Mouse (Mus musculus) kidney, adult 9 months (tissue): ENCODE measurements around the gene Scamp3.

Source experiments
- DNase-seq: peaks from one replicate; pipeline ENCODE4 v3.0.0; 2022

Scamp3 gene

DNA sequence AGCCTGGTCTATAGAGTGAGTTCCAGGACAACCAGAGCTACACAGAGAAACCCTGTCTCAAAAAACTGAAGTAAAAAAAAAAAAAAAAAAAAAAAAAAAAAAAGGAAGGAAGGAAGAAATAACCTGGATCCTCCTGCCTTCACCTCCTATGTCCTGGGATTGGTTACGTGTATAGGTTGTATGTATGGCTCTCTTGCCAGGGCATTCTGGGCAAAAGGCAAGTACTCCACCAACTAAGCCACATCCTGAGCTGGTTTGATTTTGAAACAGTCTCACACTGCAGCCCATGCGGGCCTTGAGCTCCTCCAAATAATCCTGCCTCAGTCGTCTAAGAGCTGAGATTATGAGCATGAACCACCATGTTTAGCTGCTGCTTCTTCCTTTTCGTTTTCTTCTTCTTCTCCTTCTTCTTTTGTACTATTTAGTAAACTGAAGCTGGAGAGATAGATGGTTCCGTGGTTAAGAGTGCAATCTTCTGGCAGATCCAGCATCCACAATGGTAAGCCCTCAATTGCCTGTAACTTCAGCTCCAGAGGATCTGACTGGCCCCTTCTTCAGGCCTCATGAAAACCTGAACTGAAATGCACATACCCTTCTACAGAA lies 13.5 kb upstream of the Scamp3 start:
- DNase-seq = no peak

DNA sequence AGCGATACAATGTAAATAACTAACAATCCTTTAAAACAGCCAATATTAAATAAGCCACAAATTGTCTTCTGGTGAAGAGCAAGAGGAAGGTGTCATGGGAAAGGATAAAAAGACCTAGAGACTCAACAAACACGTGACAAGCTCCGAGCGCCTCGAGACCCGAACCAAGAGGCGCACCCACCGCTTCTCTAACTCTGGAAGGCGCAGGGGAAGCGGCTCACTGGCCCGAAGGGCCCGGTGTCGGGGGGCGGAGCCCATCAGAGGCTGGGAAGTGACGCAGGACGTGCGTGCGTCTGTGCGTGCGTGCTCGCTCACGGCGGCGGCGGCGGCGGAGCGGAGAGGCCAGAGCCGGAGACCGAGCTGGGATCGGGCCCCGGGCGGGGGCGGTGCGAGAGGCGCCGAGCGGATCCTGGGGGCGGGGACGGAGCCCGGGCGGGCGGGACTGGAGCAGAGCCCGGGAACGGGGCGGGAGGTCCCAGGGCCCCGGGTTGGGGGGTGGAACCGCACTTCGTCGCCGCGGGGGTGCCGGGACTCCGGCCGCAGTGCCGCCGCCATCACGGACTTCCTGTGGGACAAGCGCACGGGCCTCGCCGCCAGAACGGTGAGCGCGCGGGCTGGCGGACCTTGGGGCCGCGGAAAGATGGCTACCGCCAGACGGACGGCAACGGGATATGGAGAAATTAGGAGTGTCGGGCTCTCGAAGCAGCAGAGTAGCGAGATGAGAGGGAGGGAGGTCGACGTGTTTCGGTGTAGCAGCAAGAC lies 12.6 kb upstream of the Scamp3 start, which contains the start of gene Clk2:
TSS of gene Clk2 (plus strand) at position 290 of the 762 bp plus-strand sequence.
- DNase-seq = peak; percentile 96

DNA sequence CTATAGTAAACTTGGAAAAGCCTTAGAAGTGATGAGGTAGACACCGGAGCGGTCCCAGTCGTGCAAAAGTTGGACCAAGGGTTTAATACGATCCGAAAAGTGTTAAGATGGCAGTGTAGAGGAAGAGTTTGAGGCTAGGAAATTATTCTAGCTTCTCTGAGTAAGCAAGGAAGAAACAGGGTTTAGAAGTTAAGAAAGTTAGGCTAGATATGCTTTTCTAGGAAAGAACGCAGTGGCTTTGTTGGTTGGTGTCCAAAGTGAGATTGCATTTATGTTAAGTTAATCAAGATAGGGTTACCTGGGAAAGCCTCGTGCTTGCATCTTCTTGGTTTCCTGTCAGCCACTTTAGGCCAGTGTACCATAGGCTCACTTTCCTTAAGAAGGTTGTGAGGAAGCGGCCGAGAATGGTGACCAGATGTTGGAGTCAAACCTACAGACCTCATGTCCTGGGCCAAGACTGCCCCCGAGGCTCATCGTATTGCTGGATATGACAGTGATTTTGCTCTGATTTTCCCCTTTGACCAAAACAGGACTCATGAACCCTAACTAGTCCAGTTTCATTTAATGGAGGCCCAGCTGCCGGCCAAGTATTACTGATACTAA lies 11.9 kb upstream of the Scamp3 start:
- no peak for DNase-seq

DNA sequence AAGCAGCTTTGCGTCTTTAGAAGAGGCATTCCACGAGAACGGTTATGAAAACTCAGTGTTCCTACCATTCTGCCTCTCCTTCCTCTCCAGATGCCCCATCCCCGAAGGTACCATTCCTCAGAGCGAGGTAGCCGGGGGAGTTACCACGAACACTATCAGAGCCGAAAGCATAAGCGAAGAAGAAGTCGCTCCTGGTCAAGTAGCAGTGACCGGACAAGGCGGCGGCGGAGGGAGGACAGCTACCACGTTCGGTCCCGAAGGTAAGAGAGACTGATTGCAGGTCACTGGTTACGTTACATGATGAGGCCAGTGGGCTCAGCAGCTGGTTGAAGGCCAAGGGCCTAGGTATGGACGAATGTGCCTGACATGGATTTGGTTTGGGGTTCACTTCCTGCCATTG lies 10.3 kb upstream of the Scamp3 start:
- no peak for DNase-seq

DNA sequence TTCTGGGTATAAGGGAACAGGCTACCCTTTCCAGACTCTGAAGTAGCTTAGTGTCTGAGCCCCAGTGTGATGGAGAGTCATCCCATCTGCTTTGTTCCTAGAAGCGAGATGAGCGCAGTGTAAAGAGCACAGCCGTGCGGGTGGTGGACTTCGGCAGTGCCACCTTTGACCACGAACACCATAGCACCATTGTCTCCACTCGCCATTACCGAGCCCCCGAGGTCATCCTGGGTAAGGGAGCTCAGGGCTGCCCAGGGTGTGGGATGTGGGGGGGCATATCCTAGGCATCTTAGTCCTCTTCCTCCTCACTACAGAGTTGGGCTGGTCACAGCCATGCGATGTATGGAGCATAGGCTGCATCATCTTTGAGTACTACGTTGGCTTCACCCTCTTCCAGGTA lies 2.4 kb upstream of the Scamp3 start:
- no peak for DNase-seq

DNA sequence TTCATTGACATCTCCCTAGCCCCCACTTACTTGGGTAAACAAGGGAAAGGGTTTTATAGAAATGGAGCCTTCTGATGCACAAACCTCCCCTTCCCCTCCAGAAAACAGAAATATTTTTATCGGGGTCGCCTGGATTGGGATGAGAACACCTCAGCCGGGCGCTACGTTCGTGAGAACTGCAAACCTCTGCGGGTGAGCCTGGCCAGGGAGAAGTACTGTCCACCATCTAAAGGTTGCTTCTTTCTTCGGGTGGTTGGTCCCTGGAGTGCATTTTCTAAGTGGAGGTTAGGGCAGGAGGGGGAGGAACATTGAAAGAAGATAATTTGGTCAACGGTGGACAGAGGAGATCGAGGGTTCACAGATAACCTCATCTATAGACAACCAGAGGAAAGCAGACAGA lies 1.7 kb upstream of the Scamp3 start:
- DNase-seq = no peak

DNA sequence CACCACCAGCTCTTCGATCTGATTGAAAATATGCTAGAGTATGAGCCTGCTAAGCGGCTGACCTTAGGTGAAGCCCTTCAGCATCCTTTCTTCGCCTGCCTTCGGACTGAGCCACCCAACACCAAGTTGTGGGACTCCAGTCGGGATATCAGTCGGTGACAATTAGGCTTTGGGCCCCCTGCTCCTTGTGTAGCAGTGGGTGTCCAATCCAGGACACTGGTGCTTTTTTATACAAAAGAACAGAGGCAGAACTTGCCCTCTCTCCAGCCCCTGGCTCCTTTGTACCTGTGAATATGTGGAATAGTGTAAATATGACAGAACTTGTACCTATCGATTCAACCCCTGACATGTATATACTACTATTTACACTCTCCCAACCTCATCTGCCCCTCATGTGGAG lies 852 bp upstream of the Scamp3 start:
- no peak for DNase-seq

DNA sequence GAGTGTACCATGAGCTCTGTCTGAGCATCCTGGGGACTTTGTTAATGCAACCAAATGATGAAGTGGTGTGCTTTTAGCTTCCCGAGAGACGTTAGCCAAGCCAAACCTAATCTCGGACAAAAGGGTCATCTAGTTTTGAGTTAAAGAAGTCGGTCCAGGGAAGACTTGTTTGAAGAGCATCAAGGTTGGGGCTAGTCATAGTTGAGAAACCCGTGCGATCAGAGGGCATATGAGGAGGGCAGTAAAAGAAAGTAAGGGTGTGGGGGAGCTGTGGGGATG lies 773 bp downstream of the Scamp3 start:
- no peak for DNase-seq

DNA sequence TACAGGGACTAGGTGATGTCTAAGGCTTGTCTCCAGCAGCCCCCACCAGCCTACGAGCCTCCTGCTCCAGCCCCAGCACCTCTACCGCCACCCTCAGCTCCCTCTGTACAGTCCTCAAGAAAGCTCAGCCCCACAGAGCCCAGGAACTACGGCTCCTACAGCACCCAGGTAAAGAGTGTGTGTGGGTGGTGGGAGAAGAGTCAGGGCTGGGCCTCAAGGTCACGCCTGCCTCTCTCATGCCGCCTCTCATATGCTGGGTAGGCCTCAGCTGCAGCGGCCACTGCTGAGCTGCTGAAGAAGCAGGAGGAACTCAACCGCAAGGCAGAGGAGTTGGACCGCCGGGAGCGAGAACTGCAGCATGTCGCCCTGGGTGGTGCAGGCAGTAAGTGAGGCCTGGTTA lies 1.8 kb downstream of the Scamp3 start:
- DNase-seq = no peak

DNA sequence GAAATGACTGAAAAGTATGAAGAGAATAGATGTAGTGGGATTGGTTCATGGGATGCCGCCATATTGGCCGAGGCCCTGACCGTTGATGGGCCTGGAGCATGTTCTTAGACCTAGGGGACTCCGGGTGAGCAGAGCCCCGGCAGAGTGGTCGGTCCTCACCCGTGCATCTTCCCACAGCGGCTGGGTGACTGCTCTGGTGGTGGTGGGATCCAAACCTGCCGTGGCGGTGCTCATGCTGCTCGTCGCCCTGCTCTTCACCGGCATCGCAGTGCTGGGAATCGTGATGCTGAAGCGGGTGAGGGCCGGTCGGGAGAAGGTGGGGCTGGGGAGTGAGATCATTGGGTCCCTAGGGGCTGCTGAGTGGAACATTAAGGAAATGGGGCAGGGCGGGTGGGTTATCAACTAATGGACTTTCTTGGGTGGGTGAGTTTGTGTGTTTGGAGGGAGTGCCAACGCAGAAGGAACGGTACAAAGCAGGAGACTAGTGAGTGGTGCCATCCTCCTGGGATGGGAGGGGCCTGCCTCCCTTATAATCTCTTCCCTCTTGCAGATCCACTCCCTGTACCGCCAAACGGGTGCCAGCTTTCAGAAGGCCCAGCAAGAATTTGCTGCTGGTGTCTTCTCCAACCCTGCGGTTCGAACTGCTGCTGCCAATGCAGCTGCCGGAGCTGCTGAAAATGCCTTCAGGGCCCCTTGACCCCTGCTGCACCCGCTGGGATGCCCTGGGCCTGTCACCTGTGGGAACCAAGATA lies 4.7 kb downstream of the Scamp3 start:
- no peak for DNase-seq

DNA sequence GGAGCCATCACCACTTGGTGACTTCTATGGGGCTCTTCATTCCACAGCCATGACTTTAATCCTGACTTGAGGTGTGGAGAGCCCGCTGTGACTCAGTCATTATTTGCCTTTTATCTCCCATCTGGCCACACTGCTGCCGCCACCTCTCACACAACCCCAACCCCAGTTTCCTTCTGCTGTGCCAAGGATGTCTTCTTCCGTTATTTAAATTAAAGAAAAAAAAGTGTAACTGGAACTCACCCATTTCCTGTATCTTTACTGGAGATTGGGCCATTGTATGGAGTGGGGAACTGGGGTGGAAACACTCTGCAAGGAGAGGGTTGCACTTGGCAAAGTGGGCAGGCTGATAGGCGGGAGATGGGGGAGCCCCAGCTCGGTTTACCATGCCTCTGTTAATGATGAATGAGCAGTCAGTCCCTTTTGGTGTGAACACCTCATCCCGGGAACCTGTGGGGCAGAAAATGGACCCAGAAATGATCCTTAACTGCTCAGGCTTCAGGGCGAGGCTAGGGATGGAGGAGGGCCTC lies 5.3 kb downstream of the Scamp3 start:
- no peak for DNase-seq

DNA sequence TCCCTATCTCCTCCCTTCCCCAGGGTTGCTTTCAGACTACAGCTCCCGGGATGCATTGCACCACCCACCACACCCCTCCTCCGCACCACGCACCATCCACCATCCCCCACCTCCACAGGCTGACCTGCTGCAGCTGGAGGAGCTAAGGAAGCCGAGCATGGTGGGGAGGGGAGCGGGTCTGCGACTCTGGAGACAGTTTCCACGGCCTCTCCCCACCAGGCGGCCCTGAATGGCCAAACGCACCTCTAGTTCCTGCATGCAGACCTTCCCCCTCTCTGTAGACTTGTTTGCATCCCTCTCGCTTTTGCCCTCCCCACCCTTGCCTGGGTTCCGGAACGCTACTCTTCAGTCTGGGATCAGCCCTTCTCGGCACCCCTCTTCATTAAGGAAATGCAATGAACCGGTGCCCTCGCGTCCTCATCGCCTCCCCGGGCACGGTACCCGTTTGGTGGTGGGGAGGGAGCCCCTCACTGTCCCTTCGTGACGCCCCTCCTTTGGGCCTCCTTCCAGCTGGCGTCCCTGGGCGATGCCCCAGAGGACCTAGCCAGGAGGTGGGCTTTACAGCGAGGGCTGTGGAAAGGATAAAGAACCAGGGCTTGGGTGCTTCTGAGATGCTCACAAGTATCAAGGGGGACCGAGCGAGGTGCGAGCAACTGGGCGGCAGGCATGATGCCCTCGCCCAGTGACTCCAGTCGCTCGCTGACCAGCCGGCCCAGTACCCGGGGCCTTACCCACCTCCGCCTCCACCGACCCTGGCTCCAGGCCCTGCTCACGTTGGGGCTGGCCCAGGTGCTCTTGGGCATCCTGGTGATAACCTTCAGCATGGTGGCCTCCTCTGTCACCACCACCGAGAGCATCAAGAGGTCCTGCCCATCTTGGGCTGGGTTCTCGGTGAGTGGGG lies 6.0 kb downstream of the Scamp3 start, which contains the start of gene Fam189b:
TSS of gene Fam189b (plus strand) at position 86 of the 901 bp plus-strand sequence.
- peak; percentile 82 for DNase-seq

DNA sequence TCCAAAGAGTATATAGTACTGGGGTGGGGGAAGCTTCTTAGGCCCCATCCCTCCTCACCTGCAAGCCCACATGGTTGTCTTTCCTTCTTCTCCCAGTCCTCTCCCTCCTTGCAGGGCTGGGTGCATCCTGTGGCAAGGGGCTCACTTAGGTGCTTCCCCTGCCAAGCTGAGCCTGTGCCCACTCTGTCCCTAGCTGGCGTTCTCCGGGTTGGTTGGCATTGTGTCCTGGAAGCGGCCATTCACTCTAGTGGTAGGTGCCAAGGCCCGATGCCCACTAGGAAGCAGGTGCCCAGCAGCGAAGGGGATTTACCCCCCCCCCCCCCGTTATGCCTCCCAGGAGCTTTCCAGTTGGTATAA lies 6.7 kb downstream of the Scamp3 start:
- no peak for DNase-seq

DNA sequence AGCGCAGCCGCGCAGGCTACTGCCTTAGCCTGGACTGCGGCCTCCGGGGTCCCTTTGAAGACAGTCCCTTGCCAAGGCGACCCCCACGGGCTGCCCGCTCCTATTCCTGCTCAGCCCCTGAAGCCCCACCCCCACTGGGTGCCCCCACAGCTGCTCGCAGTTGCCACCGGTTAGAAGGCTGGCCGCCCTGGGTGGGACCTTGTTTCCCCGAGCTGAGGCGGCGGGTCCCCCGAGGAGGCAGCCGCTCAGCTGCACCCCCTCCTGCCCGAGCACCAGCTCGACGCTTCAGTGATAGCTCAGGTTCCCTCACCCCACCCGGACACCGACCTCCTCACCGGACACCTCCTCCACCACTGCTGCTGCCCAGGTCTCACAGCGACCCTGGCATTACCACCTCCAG lies 9.9 kb downstream of the Scamp3 start:
- no peak for DNase-seq

DNA sequence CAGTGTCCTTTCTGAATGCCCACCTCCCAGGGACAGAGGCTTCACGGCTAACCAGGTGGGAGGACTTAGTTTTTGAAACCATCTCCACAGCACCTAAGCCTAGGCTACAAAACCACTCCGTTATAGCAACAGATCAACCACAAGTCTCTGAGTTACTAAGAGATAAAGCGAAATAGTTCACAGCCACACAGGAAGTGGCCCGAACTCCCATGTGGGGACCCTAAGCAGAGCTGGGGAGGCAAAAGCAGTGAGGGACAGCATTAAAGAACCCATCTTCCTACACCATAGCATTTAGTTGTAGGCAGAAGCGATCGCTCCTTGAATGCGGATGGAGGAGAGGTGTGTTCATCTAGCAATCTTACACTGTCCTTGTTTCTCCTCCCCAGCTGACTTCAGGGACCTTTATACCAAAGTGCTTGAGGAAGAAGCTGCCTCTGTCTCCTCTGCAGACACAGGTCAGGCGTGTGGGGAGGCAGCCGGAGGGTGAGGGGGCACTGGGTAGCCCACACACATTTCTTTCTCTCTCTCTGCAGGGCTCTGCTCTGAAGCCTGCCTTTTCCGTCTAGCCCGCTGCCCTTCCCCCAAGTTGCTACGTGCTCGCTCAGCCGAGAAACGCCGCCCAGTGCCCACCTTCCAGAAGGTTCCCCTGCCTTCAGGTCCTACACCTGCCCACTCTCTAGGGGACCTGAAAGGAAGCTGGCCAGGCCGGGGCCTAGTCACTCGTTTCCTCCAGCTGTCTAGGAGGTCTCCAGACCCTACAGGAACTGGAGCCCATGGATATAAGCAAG lies 10.6 kb downstream of the Scamp3 start:
- no peak for DNase-seq

DNA sequence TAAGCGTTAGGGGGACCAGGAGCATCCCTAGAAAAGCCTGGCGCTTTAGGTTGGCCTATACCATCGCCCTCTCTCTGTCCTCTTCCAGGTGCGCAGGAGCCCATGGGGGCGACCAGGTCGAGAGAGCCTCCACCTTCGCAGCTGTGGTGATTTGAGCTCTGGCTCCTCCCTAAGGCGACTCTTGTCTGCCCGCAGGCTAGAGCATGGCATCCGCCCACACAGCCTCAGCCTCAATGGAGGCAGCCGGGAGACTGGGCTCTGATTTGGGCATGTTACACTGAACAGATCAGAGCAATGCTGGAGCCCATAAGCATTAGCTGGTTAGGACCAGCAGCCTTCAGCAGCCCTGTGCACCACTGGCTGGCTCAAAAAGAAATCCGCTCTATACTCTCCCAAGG lies 11.2 kb downstream of the Scamp3 start:
- no peak for DNase-seq

DNA sequence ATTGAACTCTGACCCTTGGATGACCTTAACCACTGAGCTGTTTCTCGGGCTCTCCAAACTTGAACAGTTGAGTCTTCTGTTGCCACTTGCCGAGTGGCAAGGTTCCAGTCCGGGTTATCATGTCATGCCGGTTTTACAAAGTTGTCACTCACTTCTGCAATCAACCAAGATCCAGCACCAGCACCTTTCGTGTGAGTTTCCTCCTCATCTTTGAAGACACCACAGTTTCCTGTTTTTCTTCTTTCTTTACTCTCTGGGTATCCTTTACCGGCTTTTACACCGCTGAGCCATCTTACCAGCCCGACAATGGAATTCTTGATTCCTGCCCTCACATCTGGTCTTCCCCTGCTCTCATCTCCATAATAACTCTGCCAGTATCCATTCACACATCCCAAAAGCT lies 13.2 kb downstream of the Scamp3 start:
- DNase-seq = no peak

DNA sequence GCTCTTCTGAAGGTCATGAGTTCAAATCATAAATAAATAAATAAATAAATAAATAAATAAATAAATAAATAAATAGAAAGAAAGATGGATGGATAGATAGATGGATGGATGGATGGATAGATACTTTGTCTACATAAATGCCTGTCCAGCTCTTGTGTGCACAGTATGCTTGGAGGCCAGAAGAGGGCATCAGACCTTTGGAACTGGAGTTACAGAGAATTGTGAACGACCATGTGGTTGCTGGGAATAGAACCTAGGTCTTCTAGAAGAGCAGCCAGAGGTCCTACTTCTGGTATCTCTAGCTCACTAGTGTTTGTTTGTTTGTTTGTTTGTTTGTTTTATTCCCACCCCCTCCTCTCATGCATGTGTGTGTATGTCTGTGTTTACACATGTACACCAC lies 16.1 kb downstream of the Scamp3 start:
- no peak for DNase-seq

DNA sequence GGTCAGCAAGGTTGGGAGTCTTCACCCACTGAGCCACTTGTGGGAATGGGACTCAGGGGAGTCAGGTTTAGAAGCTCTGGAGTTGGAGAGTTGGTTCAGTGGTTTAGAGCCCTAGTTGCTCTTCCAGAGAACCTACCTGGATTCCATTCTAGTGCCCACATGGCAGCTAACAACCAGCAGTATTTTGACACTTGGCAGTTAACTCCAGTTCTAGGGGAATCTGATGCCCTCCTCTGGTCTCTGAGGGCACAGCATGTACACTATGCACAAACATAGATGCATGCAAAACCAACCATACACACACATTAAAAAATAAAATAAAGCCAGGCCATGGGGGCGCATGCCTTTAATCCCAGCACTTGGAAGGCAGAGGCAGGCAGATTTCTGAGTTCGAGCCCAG lies 16.6 kb downstream of the Scamp3 start:
- DNase-seq = no peak

DNA sequence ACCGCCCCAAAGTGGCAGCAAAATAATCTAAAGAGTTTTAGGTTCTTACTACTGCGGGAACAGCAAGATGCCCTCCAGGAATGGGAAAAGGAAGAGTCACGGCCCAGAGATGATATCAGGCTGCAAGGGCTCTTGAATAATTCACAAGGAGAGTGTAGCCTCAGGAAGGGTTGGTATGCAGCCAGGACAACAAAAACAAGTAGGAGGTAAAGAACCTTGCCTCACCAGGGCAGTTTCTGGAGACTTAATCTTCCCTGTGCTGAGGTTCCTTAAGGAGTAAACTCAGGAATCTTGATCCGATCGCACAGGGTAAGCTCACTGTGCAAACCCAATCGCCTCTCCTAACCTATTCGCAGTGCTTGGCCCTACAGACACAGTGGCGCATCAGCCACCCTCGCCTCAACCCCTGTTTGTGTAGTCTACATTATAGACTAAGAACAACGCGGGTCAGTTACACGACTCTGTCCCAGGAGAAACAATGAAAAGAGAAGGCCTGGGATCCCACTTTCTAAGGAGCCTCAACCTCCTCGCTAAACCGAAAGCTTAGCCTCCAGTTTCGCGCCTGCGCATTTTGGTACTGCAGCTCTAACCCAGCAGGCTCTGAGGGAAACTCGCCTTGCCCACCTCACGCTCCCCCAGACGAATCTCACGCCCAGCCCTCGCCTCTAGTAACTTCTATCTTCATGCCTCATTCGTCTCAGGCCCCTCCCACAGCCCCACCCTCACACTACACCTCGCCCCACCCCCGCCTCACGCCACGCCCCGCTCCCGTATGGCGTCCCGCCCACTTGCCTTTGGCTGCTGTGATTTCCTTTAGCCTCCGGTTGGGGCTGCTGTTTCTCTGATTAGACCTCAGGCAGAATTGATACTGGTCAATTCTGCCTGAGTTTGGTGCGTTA lies 19.0 kb downstream of the Scamp3 start:
- DNase-seq = peak; percentile 83

DNA sequence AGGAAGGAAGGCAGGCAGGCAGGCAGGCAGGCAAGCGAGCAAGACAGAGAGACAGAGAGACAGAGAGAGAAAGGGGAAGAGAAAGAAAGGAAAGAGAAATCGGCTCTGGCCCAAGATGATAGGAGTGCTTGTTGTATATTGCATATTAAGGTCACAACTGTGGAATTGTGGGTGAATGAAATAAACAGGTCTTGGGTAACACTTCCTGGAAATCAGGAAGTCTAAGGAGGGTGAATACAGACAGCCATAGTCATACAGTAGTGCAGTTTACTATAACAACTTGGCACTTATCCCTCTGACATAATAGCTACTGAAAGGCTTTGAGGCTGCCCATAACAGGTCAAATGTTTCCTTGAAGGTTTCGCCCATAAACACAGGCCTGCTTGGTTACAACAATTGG lies 22.6 kb downstream of the Scamp3 start:
- DNase-seq = no peak
